Mouse (Mus musculus) right cerebral cortex, postnatal 14 days (tissue): ENCODE measurements around the gene Lcn8.

ENCODE experiments used
- DNase-seq: peaks from one replicate; pipeline ENCODE4 v3.0.0; 2022

The Lcn8 gene

DNA sequence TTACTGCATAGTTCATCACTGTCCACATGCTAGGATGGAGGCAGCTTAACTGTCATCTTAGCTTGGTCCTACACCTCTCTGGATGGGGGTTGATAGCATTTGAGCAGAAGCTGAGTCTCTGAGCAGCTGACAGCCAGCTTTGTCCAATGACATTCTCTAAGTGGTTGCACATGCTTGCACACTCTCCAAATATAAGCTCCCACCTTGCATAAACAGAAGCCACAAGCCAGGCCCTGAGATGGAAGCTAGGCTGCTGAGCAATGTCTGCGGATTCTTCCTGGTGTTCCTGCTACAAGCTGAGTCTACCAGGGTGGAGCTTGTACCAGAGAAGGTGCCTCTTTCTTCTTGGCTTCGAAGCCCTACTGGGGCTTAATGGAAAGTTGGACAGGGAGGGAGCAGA lies at the start of gene Lcn8:
Lcn8 (plus strand) TSS at position 219 of the 400 bp plus-strand sequence.
- no peak for DNase-seq

GRCm38 (mm10) chr2:25607761-25608622 lies 44.9 kb upstream of the Lcn8 start, which contains the start of gene Rabl6:
Gene Rabl6 (minus strand): TSS chr2:25608521.
- DNase-seq: peak; percentile 91

DNA sequence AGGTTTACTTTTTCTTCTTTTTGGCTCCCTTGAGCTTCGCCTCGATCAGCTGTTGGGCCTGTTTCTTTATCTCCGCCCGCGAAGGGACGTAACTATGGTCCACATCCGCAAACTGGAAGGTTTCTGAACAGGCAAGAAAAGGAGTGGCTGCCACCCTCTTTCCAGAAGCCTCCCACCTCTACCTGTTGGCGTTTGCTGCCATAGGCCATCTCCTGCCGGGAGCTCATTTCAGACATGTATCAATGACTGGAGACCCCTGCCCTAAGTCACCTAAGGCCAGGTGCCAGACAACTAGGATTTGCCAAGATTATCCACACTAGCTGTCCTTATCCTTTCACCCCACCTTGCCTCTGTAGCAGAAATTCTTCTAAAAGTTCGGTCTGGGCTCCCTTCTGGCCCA lies 44.2 kb upstream of the Lcn8 start:
- no peak for DNase-seq

GRCm38 (mm10) chr2:25616398-25616797 lies 36.5 kb upstream of the Lcn8 start:
- DNase-seq: no peak

DNA sequence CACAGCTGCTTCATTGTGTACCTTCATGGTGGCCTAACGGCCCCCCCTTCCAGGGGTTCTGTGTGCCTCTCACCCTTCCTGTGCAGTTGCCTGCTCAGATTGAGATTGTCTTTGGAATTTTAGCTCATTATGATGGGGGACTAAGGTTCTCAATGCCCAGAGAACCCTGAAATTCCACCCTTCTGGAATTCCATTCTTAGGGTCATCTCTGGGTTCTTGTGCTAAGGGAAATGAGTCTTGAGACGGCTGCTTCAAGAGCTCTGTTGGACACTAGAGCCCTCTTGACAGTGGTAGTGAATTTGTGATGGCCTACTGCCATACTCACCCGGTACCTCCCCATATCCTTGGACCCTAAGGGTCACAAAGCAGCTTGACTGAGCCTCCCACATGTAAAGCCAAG lies 35.3 kb upstream of the Lcn8 start, which contains the start of gene Ccdc183:
Ccdc183 (minus strand) TSS at position 101 of the 400 bp plus-strand sequence.
- DNase-seq: no peak

GRCm38 (mm10) chr2:25620386-25620785 lies 32.5 kb upstream of the Lcn8 start:
- no peak for DNase-seq

DNA sequence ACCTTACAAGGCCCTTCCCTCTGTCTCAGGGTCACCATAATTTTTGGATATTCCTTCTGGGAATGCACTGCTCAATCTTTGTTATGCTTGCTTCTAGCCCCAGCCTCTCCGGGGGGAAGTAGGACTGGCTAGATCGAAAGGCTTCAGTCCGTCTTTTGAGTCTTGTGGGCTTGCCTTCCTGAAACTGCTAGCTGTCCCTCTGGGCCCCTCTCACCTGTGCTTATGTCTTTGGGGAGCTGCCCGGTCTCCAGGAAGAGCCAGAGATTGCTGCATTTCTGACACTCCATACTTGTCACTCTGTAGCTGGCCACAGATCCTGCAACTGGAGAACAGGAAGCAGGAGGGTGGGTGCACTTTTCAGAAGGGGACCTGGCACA lies 32.1 kb upstream of the Lcn8 start:
- DNase-seq: no peak

- peak; percentile 86 for DNase-seq
Measured at GRCm38 (mm10) chr2:25621229-25622200, 31.4 kb upstream of the Lcn8 start, which contains the start of gene Tmem141. Gene Tmem141 (minus strand): TSS chr2:25622005.

DNA sequence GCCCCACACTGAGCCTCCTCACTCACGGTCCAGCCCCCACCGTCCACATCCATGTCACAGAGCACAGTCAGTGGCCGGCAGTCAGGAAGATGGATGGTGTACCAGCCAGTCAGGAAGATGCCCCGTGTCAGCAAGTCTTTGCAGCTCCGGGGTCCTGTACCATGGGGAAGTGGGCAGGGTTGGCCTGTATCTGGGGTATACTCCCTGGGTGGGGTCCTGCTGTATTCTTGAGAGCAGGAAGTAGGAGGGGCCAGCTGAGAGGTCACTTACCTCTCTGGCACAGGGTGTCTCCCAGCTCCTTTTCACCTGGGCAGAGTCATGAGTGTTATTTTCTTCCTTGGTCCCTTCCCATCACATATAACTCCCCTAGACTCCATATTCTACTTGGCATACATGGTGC lies 26.9 kb upstream of the Lcn8 start:
- no peak for DNase-seq

DNA sequence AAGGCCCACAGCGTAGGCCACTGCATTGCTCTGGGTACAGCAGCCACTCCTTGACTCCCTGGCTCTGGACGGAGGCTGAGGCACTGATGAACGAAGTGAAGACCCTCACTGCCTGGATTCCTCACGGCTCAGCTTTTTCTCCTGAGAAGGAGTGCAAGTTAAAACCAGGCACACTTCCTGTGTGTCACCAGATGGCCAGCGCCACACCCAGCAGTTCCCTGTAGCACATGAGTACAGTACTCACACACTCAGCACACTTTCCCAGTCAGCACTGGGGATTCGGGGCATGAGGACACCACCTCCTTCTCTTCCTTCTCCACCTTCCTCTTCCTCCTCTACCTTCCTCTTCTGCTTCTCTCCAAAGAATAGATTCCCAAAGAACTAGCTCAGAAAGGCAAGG lies 25.1 kb upstream of the Lcn8 start, which contains the start of gene Fcna:
Fcna (minus strand) TSS at position 220 of the 400 bp plus-strand sequence.
- DNase-seq: no peak

DNA sequence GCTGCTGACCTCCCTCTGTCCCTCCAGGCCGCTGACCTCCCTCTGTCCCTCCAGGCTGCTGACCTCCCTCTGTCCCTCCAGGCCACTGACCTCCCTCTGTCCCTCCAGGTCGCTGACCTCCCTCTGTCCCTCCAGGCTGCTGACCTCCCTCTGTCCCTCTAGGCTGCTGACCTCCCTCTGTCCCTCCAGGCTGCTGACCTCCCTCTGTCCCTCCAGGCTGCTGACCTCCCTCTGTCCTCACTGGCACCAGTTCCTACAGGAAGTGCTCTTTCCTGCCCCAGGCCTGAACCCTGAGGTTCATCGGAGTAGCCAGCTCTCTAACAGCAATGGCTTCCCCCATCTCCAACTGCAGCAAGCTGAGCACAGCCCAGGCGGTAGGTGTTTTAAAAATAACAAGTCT lies 24.2 kb upstream of the Lcn8 start:
- no peak for DNase-seq

DNA sequence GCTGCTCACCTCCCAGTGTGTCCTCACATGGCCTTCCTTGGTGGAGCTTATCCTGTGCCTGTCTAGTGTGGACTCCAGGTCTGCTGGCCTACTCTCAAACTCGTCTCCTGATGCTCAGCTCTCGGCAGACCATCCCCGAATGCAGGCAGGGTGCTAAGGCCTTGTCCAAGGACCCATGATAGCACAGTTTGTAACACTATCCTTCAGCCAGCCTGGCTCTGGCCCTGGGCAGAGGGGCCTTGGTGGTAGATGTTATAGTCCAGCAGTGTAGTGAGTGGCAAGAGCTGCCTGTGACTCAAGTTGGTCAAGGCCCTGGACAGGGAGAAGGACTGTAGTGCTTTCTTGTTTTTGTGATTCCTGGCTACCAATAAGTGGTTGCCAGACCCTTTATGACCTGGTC lies 19.3 kb upstream of the Lcn8 start:
- DNase-seq: no peak

- no peak for DNase-seq
Measured at GRCm38 (mm10) chr2:25634046-25634445, 18.9 kb upstream of the Lcn8 start.

DNA sequence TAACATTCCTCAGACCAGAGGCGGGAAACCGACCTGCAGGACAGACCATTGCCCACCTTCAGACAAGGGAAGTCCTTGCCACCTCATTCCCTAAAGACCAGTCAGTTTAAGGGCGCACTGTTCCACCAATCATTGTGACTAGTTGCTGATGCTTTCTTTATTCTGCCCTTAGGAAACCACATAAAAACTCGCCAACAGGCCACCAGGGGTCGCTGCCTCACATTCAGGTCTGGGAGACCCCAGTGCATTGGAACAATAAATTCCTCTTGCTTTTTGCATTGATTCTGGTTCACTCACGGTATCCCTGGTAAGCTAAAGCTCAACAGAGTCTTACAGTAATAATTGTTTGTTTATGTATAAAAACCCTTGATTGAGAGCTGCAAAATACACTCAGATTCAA lies 13.0 kb upstream of the Lcn8 start:
- peak; percentile 59 for DNase-seq

GRCm38 (mm10) chr2:25654502-25654901 lies 1.6 kb downstream of the Lcn8 start:
- no peak for DNase-seq

GRCm38 (mm10) chr2:25656691-25657090 lies 3.8 kb downstream of the Lcn8 start:
- no peak for DNase-seq

DNA sequence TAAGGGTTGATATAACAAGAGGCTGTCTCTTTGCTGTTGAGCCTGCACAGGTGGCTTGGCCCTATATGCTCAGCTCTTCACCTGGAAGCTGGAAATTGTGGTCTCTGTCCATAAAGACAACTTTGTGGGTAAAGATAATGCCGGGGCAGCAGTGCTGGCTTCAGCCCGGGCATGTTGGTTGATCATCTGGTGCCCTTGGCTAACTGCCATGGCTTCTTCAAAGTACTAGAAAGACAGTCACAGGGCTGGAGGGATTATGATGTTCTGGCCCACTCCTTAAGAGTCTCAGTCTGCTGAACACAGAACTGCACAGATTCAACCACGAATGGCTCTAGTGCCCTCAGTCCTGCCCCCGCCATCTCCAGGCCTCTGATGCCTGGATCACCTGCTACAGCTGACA lies 4.3 kb downstream of the Lcn8 start:
- DNase-seq: no peak

DNA sequence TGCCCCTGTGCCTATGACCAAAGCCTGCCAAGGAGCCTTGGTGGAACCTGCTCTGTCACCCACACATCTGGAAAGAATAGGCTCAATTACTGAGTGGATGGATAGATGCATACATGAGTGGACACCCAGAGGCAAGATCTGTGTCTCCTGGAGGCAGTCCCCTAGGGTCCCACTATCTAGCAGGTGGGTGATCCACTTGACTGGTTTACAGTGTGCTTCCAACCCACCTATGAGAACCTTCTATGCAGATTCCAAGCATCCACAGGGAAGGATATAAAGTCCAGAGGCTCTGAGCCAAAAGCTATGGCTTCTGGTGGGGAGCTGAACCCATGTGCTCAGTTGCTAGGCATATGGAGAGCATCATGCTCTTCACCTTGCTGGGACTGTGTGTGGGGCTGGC lies 4.7 kb downstream of the Lcn8 start, which contains the start of gene Lcn5:
Lcn5 (plus strand) TSS at position 301 of the 400 bp plus-strand sequence.
- no peak for DNase-seq

DNA sequence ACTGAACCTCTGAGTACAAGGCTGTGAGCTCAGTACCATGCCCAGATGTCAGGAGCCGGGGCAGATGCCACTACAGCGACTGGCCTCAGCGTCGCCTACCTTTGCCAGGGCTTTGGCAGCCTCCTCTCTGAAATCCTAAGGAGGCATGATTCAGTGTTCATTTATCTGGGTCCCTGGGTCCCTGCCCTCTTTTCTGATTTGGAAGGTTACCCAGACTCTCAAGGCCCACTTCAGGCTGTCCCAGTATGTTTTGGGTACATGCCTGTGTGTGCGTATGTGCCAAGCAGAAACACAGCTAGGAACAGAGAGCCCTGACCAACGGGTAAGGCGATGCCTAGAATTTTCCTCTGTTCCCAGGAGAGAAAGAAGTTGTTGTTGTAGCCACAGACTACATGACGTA lies 7.4 kb downstream of the Lcn8 start:
- no peak for DNase-seq

GRCm38 (mm10) chr2:25661245-25661970 lies 8.5 kb downstream of the Lcn8 start:
- no peak for DNase-seq

DNA sequence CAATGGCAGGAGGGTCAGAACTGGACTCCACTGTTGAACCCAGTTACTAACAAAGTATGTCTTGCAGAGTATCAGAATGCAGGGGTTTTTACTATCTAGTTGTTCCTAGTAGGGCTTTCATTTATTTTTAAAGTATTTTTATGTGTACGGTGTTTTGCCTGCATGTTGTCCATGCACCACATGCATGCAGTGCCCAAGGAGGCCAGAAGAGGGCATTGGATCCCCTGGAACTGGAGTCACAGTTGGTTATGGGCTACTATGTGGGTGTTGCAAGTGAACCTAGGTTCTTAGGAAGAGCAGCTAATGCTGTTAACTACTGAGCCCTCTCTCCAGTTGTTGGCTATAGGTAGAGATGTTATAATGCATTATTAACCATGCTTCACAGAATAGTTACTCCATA lies 10.6 kb downstream of the Lcn8 start:
- DNase-seq: peak; percentile 66

- DNase-seq: no peak
Measured at GRCm38 (mm10) chr2:25664125-25664524, 11.2 kb downstream of the Lcn8 start.

DNA sequence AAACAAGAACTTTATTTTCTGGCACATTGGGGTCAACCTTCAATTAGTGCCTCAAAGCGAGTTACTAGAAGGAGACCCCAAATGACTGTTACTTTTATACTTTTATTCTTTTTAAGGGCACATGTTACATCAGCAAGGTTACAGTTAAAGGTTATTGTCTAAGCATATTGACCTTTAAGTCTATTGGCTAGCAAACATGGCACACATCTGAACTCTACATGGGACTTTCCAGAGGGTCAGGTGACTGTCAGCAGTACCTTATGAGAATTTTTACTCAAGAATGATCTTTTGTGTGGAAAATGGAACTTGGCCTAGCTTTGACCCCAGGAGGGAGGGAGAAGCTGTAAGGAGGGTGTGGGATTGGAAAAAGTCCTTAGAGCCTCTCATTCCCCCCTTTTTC lies 13.6 kb downstream of the Lcn8 start:
- no peak for DNase-seq
